Mouse (Mus musculus): ENCODE measurements around the gene Ccl26.

The Ccl26 gene

DNA sequence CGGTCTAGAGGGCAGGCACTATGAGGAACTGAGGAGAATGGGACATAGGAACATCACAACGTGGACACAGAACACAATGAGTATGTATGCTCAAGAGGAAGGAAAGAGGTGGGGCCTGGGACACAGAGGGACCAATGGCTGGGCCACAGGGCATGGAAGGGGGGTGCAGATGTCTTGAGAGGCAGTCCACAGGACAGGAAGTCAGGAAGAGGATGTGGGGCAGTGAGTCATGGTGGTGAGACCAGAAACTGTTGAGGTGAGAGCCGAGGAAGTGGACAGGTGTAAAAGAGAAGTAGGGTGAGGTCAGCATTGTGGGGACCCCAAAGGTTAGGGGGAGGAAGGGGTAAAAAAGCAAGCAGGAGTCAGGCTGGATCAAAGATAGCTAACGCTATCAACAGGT lies 26.0 kb downstream of the Ccl26 start:
- DNase-seq, result peak; percentile 69

DNA sequence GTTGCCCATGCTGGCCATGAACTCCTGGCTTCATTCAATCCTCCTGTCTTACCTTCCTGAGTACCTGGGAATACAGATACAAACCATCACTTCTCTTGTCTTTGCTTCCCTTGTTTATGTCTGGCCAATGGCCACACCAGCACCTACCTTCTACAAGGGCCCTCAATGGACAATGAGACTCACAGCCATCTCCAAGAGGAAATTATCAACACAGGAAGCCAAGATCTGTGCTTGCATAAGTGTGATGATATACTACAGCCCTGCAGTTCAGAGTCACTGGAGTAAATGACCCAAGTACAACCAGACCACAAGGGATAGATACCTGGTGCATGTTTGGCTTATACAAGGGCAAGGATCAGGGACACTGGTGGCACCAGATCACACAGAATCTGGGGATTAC lies 27.5 kb downstream of the Ccl26 start:
- no peak for DNase-seq

DNA sequence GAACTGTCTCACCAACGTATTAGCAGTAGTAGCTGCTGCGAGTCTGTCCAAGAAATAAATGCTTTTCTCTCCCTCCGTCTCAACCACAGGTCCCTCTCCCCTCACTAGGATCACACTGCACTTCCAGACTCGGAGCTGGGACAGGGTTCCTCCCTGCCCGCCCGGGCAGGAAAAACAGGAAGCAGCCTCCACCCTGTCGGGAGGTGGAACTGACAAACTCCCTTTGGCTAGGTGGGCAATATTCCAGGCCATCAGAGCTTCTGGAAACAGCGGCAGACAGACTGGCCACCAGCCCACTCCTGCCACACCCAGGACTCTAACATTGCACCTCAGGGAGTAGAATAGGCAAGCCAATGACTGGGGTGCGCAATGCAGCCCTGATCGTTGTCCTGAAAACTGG lies 29.9 kb downstream of the Ccl26 start:
- DNase-seq, result peak; percentile 93

DNA sequence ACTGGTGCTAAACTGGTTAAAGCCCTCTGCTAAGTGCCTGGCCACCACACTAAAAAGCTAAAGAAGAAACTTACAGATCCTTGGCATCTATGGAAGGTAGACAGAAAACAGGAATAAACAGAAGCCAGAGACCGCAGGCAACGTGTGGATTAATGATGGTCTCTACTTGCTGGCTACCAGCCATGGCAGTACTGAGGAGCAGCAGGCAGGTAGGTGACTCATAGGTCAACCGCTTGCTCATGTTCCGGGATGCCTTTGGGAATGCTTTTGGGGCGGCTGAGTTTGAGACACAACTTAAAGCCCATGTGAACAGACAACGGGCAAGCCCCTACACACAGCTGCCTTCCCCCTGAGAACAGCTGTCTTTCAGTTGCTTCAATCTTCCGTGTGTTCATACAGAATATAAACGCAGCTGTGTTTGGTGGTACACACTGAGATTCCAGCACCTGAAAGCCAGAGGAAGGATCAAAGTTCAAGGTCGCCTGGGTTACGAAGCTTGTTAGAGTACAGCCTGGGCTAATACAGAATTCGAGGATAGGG lies 32.0 kb downstream of the Ccl26 start:
- DNase-seq, result no peak

DNA sequence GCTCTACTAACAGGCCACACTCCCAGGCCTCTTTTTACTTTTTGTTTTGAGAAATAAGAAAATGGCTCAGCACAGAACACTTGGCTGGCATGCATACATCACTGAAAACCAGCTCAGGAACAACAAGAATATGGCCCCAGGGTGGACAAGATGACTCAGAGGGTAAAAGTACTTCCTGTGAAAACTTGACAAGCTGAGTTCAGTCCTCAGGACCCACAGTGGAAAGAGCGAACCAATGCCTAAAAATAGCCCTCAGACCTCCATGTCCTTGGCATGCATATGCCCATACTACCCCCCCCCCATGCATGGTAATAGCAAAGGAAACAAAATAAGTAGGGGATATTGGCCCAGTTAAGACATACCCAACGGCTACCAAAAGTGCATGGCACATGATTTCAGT lies 33.4 kb downstream of the Ccl26 start:
- no peak for DNase-seq

DNA sequence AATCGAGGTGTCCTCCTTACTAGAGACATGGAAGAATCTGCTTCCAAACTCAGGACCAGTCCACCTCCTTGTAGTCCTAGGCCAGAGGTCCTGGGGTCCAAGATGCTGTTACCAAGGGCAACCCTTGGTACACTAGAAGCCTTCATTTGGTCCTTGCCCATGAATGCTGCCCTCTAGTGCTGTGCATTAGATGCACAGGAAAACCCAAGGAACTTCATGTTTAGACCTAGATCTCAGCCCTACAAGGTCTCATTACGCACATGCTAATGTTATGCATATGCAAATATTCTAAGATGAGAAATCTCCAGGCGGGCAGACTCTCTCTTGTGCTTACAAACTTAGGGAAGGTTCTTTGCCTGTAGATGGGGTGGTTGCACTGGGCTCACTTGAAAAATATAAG lies 34.1 kb downstream of the Ccl26 start:
- DNase-seq, result no peak

DNA sequence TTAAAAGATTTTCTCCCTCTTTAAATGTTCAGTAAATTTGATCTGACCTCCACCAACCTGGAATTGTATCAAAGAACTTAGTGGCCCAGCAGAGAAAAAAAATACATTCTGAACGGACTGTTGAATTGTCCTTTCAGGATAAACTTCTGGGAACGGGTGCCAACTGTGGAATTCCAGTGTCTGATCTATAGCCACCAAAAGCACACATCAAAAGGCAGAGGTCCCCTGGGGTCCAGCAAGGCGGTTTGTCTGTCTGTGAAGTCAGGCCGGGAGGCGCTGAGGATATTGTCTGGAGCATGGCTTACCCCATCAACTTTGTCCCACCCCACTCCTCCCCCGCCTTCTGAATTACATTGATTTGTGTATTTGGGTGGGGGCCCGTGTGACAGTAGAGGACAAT lies 35.4 kb downstream of the Ccl26 start:
- DNase-seq, result no peak

DNA sequence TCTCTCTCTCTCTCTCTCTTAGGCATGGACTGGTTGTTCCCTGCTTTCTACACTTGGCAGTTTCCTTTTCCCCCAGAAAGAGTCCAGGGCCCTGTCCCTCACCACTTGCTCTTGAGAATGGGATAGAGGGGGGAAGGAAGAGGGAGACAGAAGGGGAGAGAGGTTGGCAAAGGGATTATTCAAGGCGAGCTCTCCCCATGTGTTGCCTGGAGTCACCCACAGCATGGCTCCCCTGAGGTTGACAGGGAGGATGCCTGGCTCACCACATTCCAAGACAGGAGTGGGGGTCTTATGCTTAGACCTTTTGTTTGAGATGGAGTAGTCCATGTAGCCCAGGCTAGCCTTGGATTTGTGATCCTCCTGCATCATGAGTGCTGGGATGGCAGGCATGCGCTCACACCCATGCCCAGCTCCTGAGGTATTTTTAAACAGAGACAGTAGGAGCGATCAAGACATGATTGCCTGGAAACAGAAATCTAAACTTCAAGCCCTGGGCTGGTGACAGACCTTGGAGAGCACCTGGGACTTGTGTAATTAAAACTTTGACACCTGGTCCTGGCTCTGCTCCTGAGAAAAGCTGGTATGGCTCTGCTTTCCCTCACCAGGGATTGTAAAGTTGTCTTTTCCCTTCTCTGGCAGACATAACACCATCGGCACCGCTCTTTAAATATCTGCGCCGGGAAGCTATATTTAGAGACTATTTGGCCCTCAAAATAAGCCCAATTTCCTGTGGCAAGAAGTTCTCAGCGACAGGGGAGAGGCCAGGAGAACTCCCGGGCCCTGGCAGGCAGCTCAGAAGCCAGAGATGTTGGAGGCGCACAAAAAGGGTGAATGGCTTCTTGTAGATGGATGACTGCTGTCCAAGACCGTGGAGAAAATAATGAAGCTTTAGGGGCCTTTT lies 38.5 kb downstream of the Ccl26 start:
- peak; percentile 55 for DNase-seq

DNA sequence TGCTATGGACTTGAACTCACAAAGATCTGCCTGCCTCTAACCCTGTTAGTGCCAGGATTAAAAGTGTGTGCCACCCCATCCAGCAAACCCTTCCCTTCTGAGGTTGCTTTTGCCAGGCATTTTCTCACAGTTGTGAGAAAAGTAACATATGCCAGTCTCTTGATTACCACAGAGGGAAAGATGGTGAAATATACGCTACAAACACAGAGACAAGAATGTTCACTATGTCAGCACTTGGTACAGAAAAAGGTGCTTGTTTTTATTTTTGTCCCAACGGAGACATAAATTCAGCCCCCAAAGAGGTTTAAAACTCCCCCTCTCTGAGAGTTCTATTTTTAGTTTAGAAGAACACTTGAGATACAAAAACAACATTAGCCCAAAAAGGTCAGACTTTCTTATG lies 39.3 kb downstream of the Ccl26 start:
- DNase-seq, result no peak

DNA sequence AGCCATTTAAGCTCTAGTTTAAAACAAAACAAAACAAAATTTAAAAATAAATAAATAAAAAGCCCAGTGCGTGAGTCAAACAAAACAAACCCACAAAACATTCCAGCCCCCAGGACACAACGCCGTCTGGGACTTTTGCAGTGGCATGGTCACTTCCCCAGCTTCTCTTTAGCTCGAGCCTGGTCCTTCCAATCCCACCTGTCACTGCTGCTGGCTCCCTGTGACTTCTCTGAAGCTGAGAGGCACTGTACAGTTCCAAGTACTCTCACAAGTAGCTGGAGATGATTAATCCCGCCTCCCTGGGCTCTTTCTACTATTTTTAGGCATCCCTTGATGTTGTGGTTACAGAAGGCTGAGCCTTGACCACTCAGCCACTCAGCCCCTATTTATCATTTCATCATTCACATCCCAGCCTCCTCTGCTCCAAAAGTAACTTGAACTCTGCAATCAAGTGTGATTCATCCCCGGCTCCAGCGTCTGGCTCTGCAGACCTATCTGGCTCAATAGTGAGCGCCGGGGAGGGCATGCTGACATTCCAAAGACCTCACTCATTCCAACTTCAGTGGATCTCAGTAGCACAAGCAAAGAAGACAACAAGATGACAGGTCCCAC lies 41.2 kb downstream of the Ccl26 start:
- peak; percentile 43 for DNase-seq

DNA sequence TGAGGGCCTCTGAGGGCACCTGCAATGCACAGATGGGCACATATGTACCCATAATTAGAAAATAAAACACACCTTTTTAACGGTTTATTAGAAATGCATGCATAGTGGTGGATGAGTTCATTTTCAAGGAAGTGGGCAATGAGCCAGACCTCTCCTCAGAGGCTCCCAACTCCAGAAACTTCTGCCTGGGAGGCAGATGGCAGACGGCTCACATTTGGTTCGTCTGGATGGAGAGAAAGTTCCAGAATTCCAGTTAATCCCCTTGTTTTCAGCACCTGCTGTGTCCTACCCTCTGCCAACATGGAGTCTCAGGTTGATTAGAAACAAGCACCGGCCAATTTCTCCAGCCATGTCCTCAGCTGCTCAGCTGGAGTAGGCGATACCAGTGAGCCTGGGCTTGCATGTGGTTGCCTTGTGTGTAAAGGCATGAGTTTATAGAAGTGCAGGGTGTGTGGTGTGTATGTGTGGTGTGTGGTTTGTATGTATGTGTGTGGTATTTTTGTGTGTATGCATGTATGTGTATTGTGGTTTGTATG lies 46.0 kb downstream of the Ccl26 start:
- no peak for DNase-seq

DNA sequence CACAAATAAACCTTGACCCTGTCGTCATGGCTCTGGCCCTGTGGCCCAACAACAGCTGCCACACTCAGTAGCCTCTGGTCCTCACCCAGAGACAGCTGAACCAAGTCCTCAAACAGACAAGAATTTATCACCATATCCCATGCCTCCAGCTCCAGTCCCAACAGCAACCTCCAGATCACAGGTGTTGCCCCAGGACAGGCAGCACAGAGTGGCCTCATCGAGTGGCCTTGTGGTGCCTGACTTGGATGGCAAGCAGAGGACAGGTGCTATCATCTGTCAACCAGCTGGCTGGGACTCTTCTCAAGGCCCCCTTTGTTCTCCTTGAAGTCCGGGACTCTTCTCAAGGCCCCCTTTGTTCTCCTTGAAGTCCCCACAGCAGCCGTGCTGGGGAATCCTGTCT lies 50.2 kb downstream of the Ccl26 start:
- DNase-seq, result no peak

DNA sequence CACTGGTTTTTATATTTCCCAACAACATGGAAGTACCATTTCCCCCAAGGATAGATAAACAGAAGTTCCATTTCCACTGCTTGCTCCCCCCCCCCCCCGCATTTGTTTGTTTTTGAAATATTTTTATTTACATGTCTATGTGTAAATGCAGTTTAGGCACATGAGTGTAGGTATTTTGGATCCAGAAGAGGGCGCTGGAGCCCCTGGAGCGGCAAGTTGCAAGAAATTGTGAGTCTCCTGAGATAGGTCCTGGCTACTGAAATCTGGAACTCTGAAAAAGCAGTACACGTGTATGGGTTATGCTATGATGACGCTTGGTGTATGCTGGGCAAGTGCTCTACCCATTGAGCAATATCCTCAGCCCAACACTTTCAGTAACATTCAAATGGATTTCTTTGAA lies 52.3 kb downstream of the Ccl26 start:
- DNase-seq, result peak; percentile 29
